Mouse (Mus musculus): ENCODE data around the gene Gm3776. TPM values are rescaled to one million over a fixed set of nuclear protein-coding genes. Genes with fewer than 3 reads are reported as not detected.
A peak's percentile ranks its signal among the peaks of the same experiment; 100 is the strongest.
"Not testable (repeated sequence)": the region's sequence is repeated elsewhere in the genome, so short reads cannot be mapped to it uniquely, and the experiment has no call there.

Gene Gm3776
- total RNA-seq, 2 experiments from 2014 or later: not detected

GRCm38 (mm10) chr9:78259688-78260087 is 2.8 kb downstream of the Gm3776 start:
- TF ChIP-seq CTCF (IDR thresholded peaks at IDR 0.05): peak; percentile 35
- H3K4me3 ChIP-seq; H3K27ac ChIP-seq; intact Hi-C loops (cut with DNase I): not testable (repeated sequence)
- peak; percentile 23 to 46 for DNase-seq (ENCODE audit: extremely low spot score in 1 of 2, low spot score in 2 of 2)

- intact Hi-C loops (cut with DNase I); H3K27ac ChIP-seq; H3K4me3 ChIP-seq; DNase-seq (ENCODE audit: extremely low spot score in 1 of 2, low spot score in 2 of 2): not testable (repeated sequence)
Measured at GRCm38 (mm10) chr9:78270945-78271344, 14.0 kb downstream of the Gm3776 start.

- H3K27ac ChIP-seq; H3K4me3 ChIP-seq; intact Hi-C loops (cut with DNase I); DNase-seq (ENCODE audit: extremely low spot score in 1 of 2, low spot score in 2 of 2): not testable (repeated sequence)
Measured at GRCm38 (mm10) chr9:78282002-78282711, 25.2 kb downstream of the Gm3776 start.

GRCm38 (mm10) chr9:78289063-78289462 is 32.1 kb downstream of the Gm3776 start:
- intact Hi-C loops (cut with DNase I); H3K4me3 ChIP-seq; DNase-seq (ENCODE audit: extremely low spot score in 1 of 2, low spot score in 2 of 2); H3K27ac ChIP-seq: not testable (repeated sequence)

GRCm38 (mm10) chr9:78289723-78290122 is 32.8 kb downstream of the Gm3776 start, which contains the start of gene Gm10639:
TSS of gene Gm10639 (plus strand) at chr9:78289923.
- H3K4me3 ChIP-seq; DNase-seq (ENCODE audit: extremely low spot score in 1 of 2, low spot score in 2 of 2); H3K27ac ChIP-seq: not testable (repeated sequence)
- intact Hi-C loops (cut with DNase I): loop anchor here (10.0 kb wide), 1 partner anchor 55 kb away; no protein-coding TSS in a partner anchor

- DNase-seq (ENCODE audit: extremely low spot score in 1 of 2, low spot score in 2 of 2); H3K4me3 ChIP-seq; H3K27ac ChIP-seq: not testable (repeated sequence)
- intact Hi-C loops (cut with DNase I): loop anchor here (10.0 kb wide), 1 partner anchor 52 kb away; no protein-coding TSS in a partner anchor
Measured at GRCm38 (mm10) chr9:78292462-78292861, 35.5 kb downstream of the Gm3776 start.

- intact Hi-C loops (cut with DNase I): loop anchor here (10.0 kb wide), 1 partner anchor 51 kb away; no protein-coding TSS in a partner anchor
- not testable (repeated sequence) for H3K4me3 ChIP-seq; DNase-seq (ENCODE audit: extremely low spot score in 1 of 2, low spot score in 2 of 2); H3K27ac ChIP-seq
Measured at GRCm38 (mm10) chr9:78293683-78294082, 36.8 kb downstream of the Gm3776 start.

- not testable (repeated sequence) for H3K4me3 ChIP-seq; DNase-seq (ENCODE audit: extremely low spot score in 1 of 2, low spot score in 2 of 2); H3K27ac ChIP-seq
- intact Hi-C loops (cut with DNase I): loop anchor here (10.0 kb wide), 1 partner anchor 50 kb away; no protein-coding TSS in a partner anchor
Measured at GRCm38 (mm10) chr9:78294781-78295180, 37.9 kb downstream of the Gm3776 start.

GRCm38 (mm10) chr9:78296089-78296488 is 39.2 kb downstream of the Gm3776 start:
- peak; percentile 62 for TF ChIP-seq CTCF (IDR thresholded peaks at IDR 0.05)
- intact Hi-C loops (cut with DNase I): loop anchor here (10.0 kb wide), 1 partner anchor 49 kb away; no protein-coding TSS in a partner anchor
- not testable (repeated sequence) for H3K27ac ChIP-seq, H3K4me3 ChIP-seq
- peak in 1 of 2 experiments; percentile 42 for DNase-seq (ENCODE audit: extremely low spot score in 1 of 2, low spot score in 2 of 2)

- no peak for TF ChIP-seq CTCF (IDR thresholded peaks at IDR 0.05)
- no peak for DNase-seq (ENCODE audit: extremely low spot score in 1 of 2, low spot score in 2 of 2)
- H3K4me3 ChIP-seq: no peak overlapping the region
- intact Hi-C loops (cut with DNase I): loop anchor here (10.0 kb wide), 1 partner anchor 47 kb away; no protein-coding TSS in a partner anchor
- no peak overlapping the region for H3K27ac ChIP-seq
Measured at GRCm38 (mm10) chr9:78298232-78298631, 41.3 kb downstream of the Gm3776 start.

GRCm38 (mm10) chr9:78299143-78299542 is 42.2 kb downstream of the Gm3776 start:
- not testable (repeated sequence) for DNase-seq (ENCODE audit: extremely low spot score in 1 of 2, low spot score in 2 of 2); H3K27ac ChIP-seq; H3K4me3 ChIP-seq
- intact Hi-C loops (cut with DNase I): loop anchor here (10.0 kb wide), 1 partner anchor 46 kb away; no protein-coding TSS in a partner anchor

- H3K4me3 ChIP-seq; H3K27ac ChIP-seq; intact Hi-C loops (cut with DNase I): not testable (repeated sequence)
Measured at GRCm38 (mm10) chr9:78308122-78308521, 51.2 kb downstream of the Gm3776 start.

GRCm38 (mm10) chr9:78314696-78315095 is 57.8 kb downstream of the Gm3776 start, which contains the start of gene Omt2a:
TSS of gene Omt2a (minus strand) at chr9:78314796.
- Histone ChIP-seq H3K4me3 (no peak within 1 kb of the TSS), H3K27ac (no peak within 1 kb of the TSS)
- no peak for TF ChIP-seq CTCF (IDR thresholded peaks at IDR 0.05)
- DNase-seq (ENCODE audit: extremely low spot score in 1 of 2, low spot score in 2 of 2): no peak
- intact Hi-C loops (cut with DNase I): no loop called here

More at GRCm38 (mm10) chr9:78308122-78308521, 51.2 kb downstream of the Gm3776 start:
- DNase-seq (ENCODE audit: extremely low spot score in 1 of 2, low spot score in 2 of 2): not testable (repeated sequence)

Other genes with a start within 250 kb of the Gm3776 start
- gene Gcm1, start 205.2 kb upstream of the Gm3776 start, total RNA-seq (2021): not detected
- 100 to 1,000 TPM; 106 to 115 TPM for gene Fbxo9, start 148.1 kb upstream of the Gm3776 start, total RNA-seq (2021)
- 10 to 100 TPM; 17.4 to 19.2 TPM for gene Ick, start 147.9 kb upstream of the Gm3776 start, total RNA-seq (2021)
- 10 to 100 TPM; 38.2 to 39.6 TPM for gene Gsta4, start 74.4 kb upstream of the Gm3776 start, total RNA-seq (2021)
- not detected for gene Gsta1, start 26.5 kb upstream of the Gm3776 start, total RNA-seq (2021)
- gene Gm10639, start 32.8 kb downstream of the Gm3776 start, total RNA-seq (2021): not detected
- not detected for gene Omt2a, start 57.7 kb downstream of the Gm3776 start, total RNA-seq (2021)
- gene Omt2b, start 70.5 kb downstream of the Gm3776 start, total RNA-seq (2021): not detected
- gene Gsta2, start 98.7 kb downstream of the Gm3776 start, total RNA-seq (2021): not detected
- not detected for gene Dppa5a, start 111.0 kb downstream of the Gm3776 start, total RNA-seq (2021)
- not detected for gene Ooep, start 121.6 kb downstream of the Gm3776 start, total RNA-seq (2021)
- gene Ddx43, start 138.6 kb downstream of the Gm3776 start, total RNA-seq (2021): under 1 TPM in 1 of 2 experiments, not detected in 1; 0.16 TPM
- gene Cgas, start 186.1 kb downstream of the Gm3776 start, total RNA-seq (2021): under 1 TPM; 0.35 to 0.52 TPM
- 10 to 100 TPM; 24.6 to 27.3 TPM for gene Mto1, start 191.1 kb downstream of the Gm3776 start, total RNA-seq (2021)
- gene Gm17324, start 191.7 kb downstream of the Gm3776 start, total RNA-seq (2021): under 1 TPM; 0.63 to 0.65 TPM
- 1,000 to 10,000 TPM; 2,077 to 2,174 TPM for gene Eef1a1, start 232.0 kb downstream of the Gm3776 start, total RNA-seq (2021)